Mouse (Mus musculus): Measurements from ENCODE around the gene Gm20431. TPM values are rescaled to one million over a fixed set of nuclear protein-coding genes. Genes with fewer than 3 reads are reported as not detected.
A peak's percentile ranks its signal among the peaks of the same experiment; 100 is the strongest.

Gm20431 gene
- polyA plus RNA-seq, 1 experiment from 2014 or later: 4.9 TPM

GRCm38 (mm10) chr2:167660611-167660971 is 705 bp downstream of the Gm20431 start:
- no peak overlapping the region for H3K27ac ChIP-seq (replicated peaks; ENCODE audit: low read depth, low read length)
- H3K36me3 ChIP-seq (ENCODE audit: control insufficient read depth, insufficient read depth, low read length): no peaks in the 10 kb centered on the region; the same call in 1 of the 2 replicates
- H3K9ac ChIP-seq (ENCODE audit: low read length): peak overlapping the region; percentile 77
- DNase-seq (ENCODE audit: low spot score): peak; percentile 47
- H3K9me3 ChIP-seq (ENCODE audit: control insufficient read depth, low read length): no peaks in the 10 kb centered on the region
- H3K4me1 ChIP-seq (ENCODE audit: control insufficient read depth, insufficient read depth, low read length): peaks cover 17% of the 10 kb centered on the region
- 2% methylated on average over 12 of the region's 12 CpGs for WGBS
- H3K4me2 ChIP-seq (ENCODE audit: low read depth, severe bottlenecking): peak overlapping the region; percentile 99
- peak; percentile 4; the same call in 1 of the 2 replicates for ATAC-seq (ENCODE audit: insufficient number of reproducible peaks, low FRiP score, low TSS enrichment, low read depth)
- H3K4me3 ChIP-seq (ENCODE audit: low read depth, low read length): peak overlapping the region; percentile 74
- H3K27me3 ChIP-seq (ENCODE audit: control insufficient read depth, insufficient read depth, low read length): peaks cover 2% of the 10 kb centered on the region; the same call in 1 of the 2 replicates

GRCm38 (mm10) chr2:167659847-167660610 is 1.3 kb downstream of the Gm20431 start:
- ATAC-seq (ENCODE audit: insufficient number of reproducible peaks, low FRiP score, low TSS enrichment, low read depth): peak; percentile 26; the same call in 1 of the 2 replicates
- H3K9ac ChIP-seq (ENCODE audit: low read length): peak overlapping the region; percentile 77; the same call in 1 of the 2 replicates
- H3K36me3 ChIP-seq (ENCODE audit: control insufficient read depth, insufficient read depth, low read length): no peaks in the 10 kb centered on the region; the same call in 1 of the 2 replicates
- H3K27ac ChIP-seq (replicated peaks; ENCODE audit: low read depth, low read length): no peak overlapping the region
- peaks cover 2% of the 10 kb centered on the region; the same call in 1 of the 2 replicates for H3K27me3 ChIP-seq (ENCODE audit: control insufficient read depth, insufficient read depth, low read length)
- no peak for DNase-seq (ENCODE audit: low spot score)
- peak overlapping the region; percentile 74 for H3K4me3 ChIP-seq (ENCODE audit: low read depth, low read length)
- H3K9me3 ChIP-seq (ENCODE audit: control insufficient read depth, low read length): no peaks in the 10 kb centered on the region
- 28% methylated on average over 13 of the region's 13 CpGs for WGBS
- H3K4me2 ChIP-seq (ENCODE audit: low read depth, severe bottlenecking): peak overlapping the region; percentile 99
- peaks cover 17% of the 10 kb centered on the region for H3K4me1 ChIP-seq (ENCODE audit: control insufficient read depth, insufficient read depth, low read length)

- Histone ChIP-seq H3K9me3 (ENCODE audit: control insufficient read depth, low read length) (no peaks in the 10 kb centered on the region), H3K4me2 (ENCODE audit: low read depth, severe bottlenecking) (peak overlapping the region; percentile 99; the same call in 1 of the 2 replicates), H3K4me1 (ENCODE audit: control insufficient read depth, insufficient read depth, low read length) (peaks cover 17% of the 10 kb centered on the region), H3K27ac (replicated peaks; ENCODE audit: low read depth, low read length) (no peak overlapping the region), H3K27me3 (ENCODE audit: control insufficient read depth, insufficient read depth, low read length) (peaks cover 2% of the 10 kb centered on the region; the same call in 1 of the 2 replicates), H3K9ac (ENCODE audit: low read length) (no peak overlapping the region), H3K4me3 (ENCODE audit: low read depth, low read length) (no peak overlapping the region; the same call in 1 of the 2 replicates), H3K36me3 (ENCODE audit: control insufficient read depth, insufficient read depth, low read length) (no peaks in the 10 kb centered on the region; the same call in 1 of the 2 replicates)
- no peak for DNase-seq (ENCODE audit: low spot score)
- 66% methylated on average over 10 of the region's 10 CpGs for WGBS
- no peak for ATAC-seq (ENCODE audit: insufficient number of reproducible peaks, low FRiP score, low TSS enrichment, low read depth)
Measured at GRCm38 (mm10) chr2:167659177-167659846, 2.0 kb downstream of the Gm20431 start.

- no peak overlapping the region for H3K9ac ChIP-seq (ENCODE audit: low read length)
- peaks cover 2% of the 10 kb centered on the region; the same call in 1 of the 2 replicates for H3K27me3 ChIP-seq (ENCODE audit: control insufficient read depth, insufficient read depth, low read length)
- no peak overlapping the region for H3K27ac ChIP-seq (replicated peaks; ENCODE audit: low read depth, low read length)
- no peaks in the 10 kb centered on the region; the same call in 1 of the 2 replicates for H3K36me3 ChIP-seq (ENCODE audit: control insufficient read depth, insufficient read depth, low read length)
- 78% methylated on average over 11 of the region's 11 CpGs for WGBS
- H3K4me2 ChIP-seq (ENCODE audit: low read depth, severe bottlenecking): no peak overlapping the region
- no peak overlapping the region for H3K4me3 ChIP-seq (ENCODE audit: low read depth, low read length)
- H3K9me3 ChIP-seq (ENCODE audit: control insufficient read depth, low read length): no peaks in the 10 kb centered on the region
- peaks cover 17% of the 10 kb centered on the region for H3K4me1 ChIP-seq (ENCODE audit: control insufficient read depth, insufficient read depth, low read length)
- DNase-seq (ENCODE audit: low spot score) (no peak), ATAC-seq (ENCODE audit: insufficient number of reproducible peaks, low FRiP score, low TSS enrichment, low read depth) (no peak)
Measured at GRCm38 (mm10) chr2:167658712-167659111, 2.6 kb downstream of the Gm20431 start.

GRCm38 (mm10) chr2:167657973-167658372 is 3.3 kb downstream of the Gm20431 start:
- no peak overlapping the region for H3K27ac ChIP-seq (replicated peaks; ENCODE audit: low read depth, low read length)
- DNase-seq (ENCODE audit: low spot score) (no peak), ATAC-seq (ENCODE audit: insufficient number of reproducible peaks, low FRiP score, low TSS enrichment, low read depth) (no peak)
- peaks cover 17% of the 10 kb centered on the region for H3K4me1 ChIP-seq (ENCODE audit: control insufficient read depth, insufficient read depth, low read length)
- no peaks in the 10 kb centered on the region; the same call in 1 of the 2 replicates for H3K36me3 ChIP-seq (ENCODE audit: control insufficient read depth, insufficient read depth, low read length)
- WGBS: 91% methylated on average over 4 of the region's 4 CpGs
- H3K4me3 ChIP-seq (ENCODE audit: low read depth, low read length): no peak overlapping the region
- no peaks in the 10 kb centered on the region for H3K9me3 ChIP-seq (ENCODE audit: control insufficient read depth, low read length)
- H3K27me3 ChIP-seq (ENCODE audit: control insufficient read depth, insufficient read depth, low read length): peaks cover 2% of the 10 kb centered on the region; the same call in 1 of the 2 replicates
- H3K9ac ChIP-seq (ENCODE audit: low read length): no peak overlapping the region
- no peak overlapping the region for H3K4me2 ChIP-seq (ENCODE audit: low read depth, severe bottlenecking)

- Histone ChIP-seq H3K4me2 (ENCODE audit: low read depth, severe bottlenecking) (no peak overlapping the region), H3K36me3 (ENCODE audit: control insufficient read depth, insufficient read depth, low read length) (peaks cover 3% of the 10 kb centered on the region; the same call in 1 of the 2 replicates), H3K4me3 (ENCODE audit: low read depth, low read length) (no peak overlapping the region), H3K9ac (ENCODE audit: low read length) (no peak overlapping the region), H3K27me3 (ENCODE audit: control insufficient read depth, insufficient read depth, low read length) (no peaks in the 10 kb centered on the region), H3K9me3 (ENCODE audit: control insufficient read depth, low read length) (no peaks in the 10 kb centered on the region), H3K4me1 (ENCODE audit: control insufficient read depth, insufficient read depth, low read length) (peaks cover 14% of the 10 kb centered on the region), H3K27ac (replicated peaks; ENCODE audit: low read depth, low read length) (no peak overlapping the region)
- ATAC-seq (ENCODE audit: insufficient number of reproducible peaks, low FRiP score, low TSS enrichment, low read depth): no peak
- DNase-seq (ENCODE audit: low spot score): no peak
- 88% methylated on average over 16 of the region's 16 CpGs for WGBS
Measured at GRCm38 (mm10) chr2:167656629-167657478, 4.4 kb downstream of the Gm20431 start.

GRCm38 (mm10) chr2:167654911-167655600 is 6.2 kb downstream of the Gm20431 start:
- no peaks in the 10 kb centered on the region for H3K27me3 ChIP-seq (ENCODE audit: control insufficient read depth, insufficient read depth, low read length)
- no peaks in the 10 kb centered on the region for H3K9me3 ChIP-seq (ENCODE audit: control insufficient read depth, low read length)
- no peak overlapping the region for H3K4me3 ChIP-seq (ENCODE audit: low read depth, low read length)
- no peak for DNase-seq (ENCODE audit: low spot score)
- H3K9ac ChIP-seq (ENCODE audit: low read length): no peak overlapping the region
- ATAC-seq (ENCODE audit: insufficient number of reproducible peaks, low FRiP score, low TSS enrichment, low read depth): no peak
- no peak overlapping the region for H3K27ac ChIP-seq (replicated peaks; ENCODE audit: low read depth, low read length)
- no peak overlapping the region for H3K4me2 ChIP-seq (ENCODE audit: low read depth, severe bottlenecking)
- peaks cover 5% of the 10 kb centered on the region for H3K4me1 ChIP-seq (ENCODE audit: control insufficient read depth, insufficient read depth, low read length)
- H3K36me3 ChIP-seq (ENCODE audit: control insufficient read depth, insufficient read depth, low read length): peaks cover 5% of the 10 kb centered on the region; the same call in 1 of the 2 replicates
- WGBS: 86% methylated on average over 10 of the region's 10 CpGs

All from limb, embryonic 11.5 days (tissue).